Mouse (Mus musculus): Measurements from ENCODE around the gene Plekhb1. TPM values are rescaled to one million over a fixed set of nuclear protein-coding genes. Genes with fewer than 3 reads are reported as not detected.

Gene Plekhb1
- polyA plus RNA-seq, 1 experiment from 2014 or later = 0.41 TPM

DNA sequence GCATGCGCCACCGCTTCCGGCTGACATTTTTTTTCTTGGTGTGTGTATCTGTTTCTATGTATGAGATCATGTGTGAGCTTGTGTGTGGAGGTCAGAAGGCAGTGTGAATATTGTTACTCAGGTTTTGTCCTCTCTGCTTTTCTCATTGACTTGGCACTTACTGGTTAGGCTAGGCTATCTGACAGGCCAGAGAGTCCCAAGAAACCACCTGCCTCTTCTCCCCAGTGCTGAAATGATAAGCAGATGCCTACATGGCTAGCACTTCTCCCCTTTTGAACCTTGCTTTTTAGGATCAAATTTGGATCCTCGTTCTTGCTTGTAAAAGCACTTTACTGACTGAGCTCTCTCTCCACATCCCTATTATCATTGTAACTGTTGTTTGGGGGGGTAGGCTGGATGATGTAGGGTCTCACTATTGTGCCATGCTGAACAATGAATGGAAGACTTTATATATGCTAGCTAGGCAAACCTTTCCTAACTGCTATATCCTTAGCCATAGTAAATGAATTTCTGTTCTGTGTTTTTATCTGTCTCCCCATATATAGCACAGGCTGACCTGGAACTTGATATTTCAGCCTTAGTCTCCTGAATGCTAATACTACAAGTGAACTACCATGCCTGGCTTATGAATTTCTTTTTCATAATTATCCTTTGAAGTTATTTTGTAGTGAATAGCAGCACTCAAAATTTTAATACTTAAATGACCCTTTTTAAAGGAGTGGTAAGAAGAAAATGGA is 45.9 kb downstream of the Plekhb1 start:
- peak overlapping the region; percentile 72 for H3K27ac ChIP-seq
- H3K9me3 ChIP-seq (replicated peaks) = no peaks in the 10 kb centered on the region
- DNase-seq = peak; percentile 36
- H3K4me1 ChIP-seq (replicated peaks) = peaks cover 44% of the 10 kb centered on the region
- H3K4me2 ChIP-seq = peak overlapping the region; percentile 42
- peak; percentile 91 for ATAC-seq (ENCODE audit: low read depth)
- 72% methylated on average over 4 of the region's 4 CpGs for WGBS (ENCODE audit: insufficient replicate concordance)
- no peaks in the 10 kb centered on the region for H3K27me3 ChIP-seq
- peaks cover 4% of the 10 kb centered on the region; the same call in 1 of the 2 replicates for H3K36me3 ChIP-seq
- H3K9ac ChIP-seq = peak overlapping the region; percentile 42; the same call in 1 of the 2 replicates
- no peak overlapping the region for H3K4me3 ChIP-seq (replicated peaks)

DNA sequence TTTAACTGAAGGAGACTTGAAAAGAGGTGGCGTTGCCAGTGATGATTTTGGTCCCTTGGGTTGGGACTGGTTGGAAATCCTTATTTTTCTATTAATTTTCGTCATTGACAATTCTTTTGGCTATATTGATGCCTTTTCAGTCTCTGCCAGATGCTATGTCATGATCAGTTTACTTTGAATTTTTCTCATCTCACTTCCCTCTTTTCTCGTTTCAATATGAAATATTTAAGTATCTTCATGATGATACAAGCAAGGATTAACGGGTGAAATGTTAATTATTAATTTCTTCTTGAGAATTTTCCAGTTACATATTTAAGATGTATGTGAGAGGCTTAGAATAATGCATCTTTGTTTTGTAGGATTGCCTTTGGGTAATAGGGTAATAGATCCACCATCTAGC is 53.3 kb downstream of the Plekhb1 start:
- H3K27ac ChIP-seq = peak overlapping the region; percentile 98
- 0 out of 2 replicates have a peak, but pooled peaks cover 3% of the 10 kb centered on the region for H3K27me3 ChIP-seq
- H3K4me1 ChIP-seq (replicated peaks) = peaks cover 30% of the 10 kb centered on the region
- DNase-seq (no peak), ATAC-seq (ENCODE audit: low read depth) (no peak)
- WGBS (ENCODE audit: insufficient replicate concordance) = 14% methylated on average over 4 of the region's 4 CpGs
- peak overlapping the region; percentile 96 for H3K9ac ChIP-seq
- H3K4me2 ChIP-seq = peak overlapping the region; percentile 92
- H3K36me3 ChIP-seq = no peaks in the 10 kb centered on the region
- no peaks in the 10 kb centered on the region for H3K9me3 ChIP-seq (replicated peaks)
- H3K4me3 ChIP-seq (replicated peaks) = peak overlapping the region; percentile 83

DNA sequence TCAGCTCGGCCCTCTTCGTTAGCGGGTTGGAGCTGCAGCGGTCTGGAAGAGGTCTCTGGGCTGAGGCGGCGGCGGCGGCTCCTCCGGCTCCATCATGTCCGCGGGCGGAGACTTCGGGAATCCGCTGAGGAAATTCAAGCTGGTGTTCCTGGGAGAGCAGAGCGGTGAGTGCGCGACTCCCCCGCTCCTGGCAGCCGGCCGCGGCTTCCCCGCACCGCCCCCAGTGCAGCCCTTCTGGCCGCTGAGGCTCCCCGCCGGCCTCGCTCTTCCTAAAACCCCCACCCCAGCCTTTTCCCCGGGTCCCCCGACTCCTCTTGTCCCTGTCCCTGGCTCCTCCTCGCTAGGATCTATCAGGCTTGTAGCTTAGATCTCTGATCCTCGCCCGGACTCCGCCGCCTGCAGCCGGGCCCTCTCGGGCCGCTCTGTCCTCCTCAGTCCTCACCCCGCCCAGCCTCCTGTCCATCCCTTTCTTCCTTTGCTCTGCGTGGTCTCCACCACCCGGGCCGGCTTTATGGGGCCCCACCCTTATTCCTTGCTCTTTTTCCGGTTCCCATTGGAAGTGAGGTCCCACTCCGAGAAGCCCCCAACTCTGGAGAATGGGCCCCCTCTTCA is 54.0 kb downstream of the Plekhb1 start, which contains the start of gene Mrpl48:
Gene Mrpl48, minus strand, starts transcription at position 172 of the 612 bp plus-strand sequence.
- Histone ChIP-seq H3K27me3 (0 out of 2 replicates have a peak, but pooled peaks cover 7% of the 10 kb centered on the region), H3K9ac (peak within 1 kb of the TSS; percentile 96), H3K36me3 (no peaks in the 10 kb centered on the region), H3K4me2 (peak within 1 kb of the TSS; percentile 92), H3K4me1 (replicated peaks) (peaks cover 28% of the 10 kb centered on the region), H3K4me3 (replicated peaks) (peak within 1 kb of the TSS; percentile 83), H3K9me3 (replicated peaks) (no peaks in the 10 kb centered on the region), H3K27ac (peak within 1 kb of the TSS; percentile 98)
- WGBS (ENCODE audit: insufficient replicate concordance) = under 1% methylated on average over 43 of the region's 43 CpGs
- DNase-seq (peak; percentile 45), ATAC-seq (ENCODE audit: low read depth) (peak; percentile 21)

DNA sequence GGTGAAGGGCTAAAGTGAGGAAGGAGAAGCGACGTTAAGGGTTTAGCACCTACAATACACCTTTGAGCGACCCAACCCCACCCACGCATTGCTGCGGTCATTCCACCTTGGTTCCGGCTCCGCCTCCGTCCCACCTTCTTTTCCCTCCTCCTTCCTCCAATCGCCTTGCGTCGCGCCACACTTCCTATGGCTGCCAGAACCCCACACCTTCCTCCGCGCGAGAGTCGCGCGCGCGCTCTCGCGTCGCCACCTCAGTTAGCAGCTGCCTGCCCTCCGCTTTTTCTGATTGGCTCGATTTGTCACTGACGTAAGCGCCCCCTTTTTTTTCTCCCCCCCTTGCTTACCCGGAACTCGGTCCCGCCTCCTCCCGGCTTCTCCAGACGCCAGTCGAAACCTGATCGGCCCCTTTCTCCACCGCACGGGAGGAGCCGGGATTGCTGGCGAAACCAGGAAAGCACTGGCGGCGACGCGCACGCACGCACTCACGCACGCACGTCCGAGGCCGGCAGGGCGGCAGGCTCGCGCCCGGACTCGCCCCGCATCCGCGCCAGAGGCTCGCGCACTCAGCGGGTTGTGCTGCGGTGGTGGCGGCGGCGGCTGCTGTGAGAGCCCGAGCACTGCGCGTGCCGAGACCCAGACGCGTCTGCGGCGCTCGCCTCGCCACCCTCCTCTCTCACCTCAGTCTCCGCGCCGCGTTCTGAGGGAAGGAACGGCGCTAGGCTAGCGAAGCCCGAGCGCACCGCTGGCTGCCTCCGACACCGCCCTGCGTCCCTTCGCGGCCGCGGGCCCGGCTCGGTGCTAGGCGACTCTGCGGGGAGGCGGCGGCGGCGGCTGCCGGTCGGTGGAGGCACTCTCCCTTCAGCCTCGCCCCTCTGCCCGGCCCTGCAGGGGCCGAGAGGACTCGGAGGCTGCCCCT is 54.7 kb downstream of the Plekhb1 start, which contains the start of gene Rab6a:
Gene Rab6a, plus strand, starts transcription at position 197 of the 916 bp plus-strand sequence.
- Histone ChIP-seq H3K4me1 (replicated peaks) (peaks cover 28% of the 10 kb centered on the region), H3K4me2 (peak within 1 kb of the TSS; percentile 92), H3K9ac (peak within 1 kb of the TSS; percentile 96), H3K9me3 (replicated peaks) (no peaks in the 10 kb centered on the region), H3K36me3 (no peaks in the 10 kb centered on the region), H3K27me3 (0 out of 2 replicates have a peak, but pooled peaks cover 7% of the 10 kb centered on the region), H3K4me3 (replicated peaks) (peak within 1 kb of the TSS; percentile 83), H3K27ac (peak within 1 kb of the TSS; percentile 98)
- peak; percentile 96 for DNase-seq
- under 1% methylated on average over 103 of the region's 105 CpGs for WGBS (ENCODE audit: insufficient replicate concordance)
- ATAC-seq (ENCODE audit: low read depth) = peak; percentile 93

DNA sequence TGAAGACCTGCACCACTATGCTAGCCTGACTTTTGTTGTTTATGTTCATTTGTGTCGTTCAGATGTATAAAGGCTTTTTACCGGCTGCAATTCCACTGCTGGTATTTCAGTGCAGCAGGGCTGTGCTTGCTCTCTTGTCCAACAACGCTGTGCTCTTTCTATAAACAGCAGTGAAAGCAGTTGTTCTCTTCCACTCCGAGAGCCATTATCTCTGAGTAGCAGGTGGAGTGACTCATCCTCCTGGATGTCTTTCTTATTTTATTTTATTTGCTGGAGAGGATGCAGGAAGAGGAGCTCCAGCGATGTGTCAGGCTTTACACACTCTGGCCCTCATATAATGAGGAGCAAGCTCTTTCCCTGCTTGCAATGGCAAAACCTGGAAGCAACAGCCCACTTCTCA is 62.0 kb downstream of the Plekhb1 start:
- H3K9ac ChIP-seq = no peak overlapping the region
- H3K4me3 ChIP-seq (replicated peaks) = no peak overlapping the region
- H3K36me3 ChIP-seq = no peaks in the 10 kb centered on the region
- H3K27me3 ChIP-seq = 0 out of 2 replicates have a peak, but pooled peaks cover 7% of the 10 kb centered on the region
- H3K27ac ChIP-seq = no peak overlapping the region
- WGBS (ENCODE audit: insufficient replicate concordance) = 40% methylated on average over 5 of the region's 5 CpGs
- H3K4me2 ChIP-seq = no peak overlapping the region
- DNase-seq (no peak), ATAC-seq (ENCODE audit: low read depth) (no peak)
- H3K9me3 ChIP-seq (replicated peaks) = no peaks in the 10 kb centered on the region
- no peaks in the 10 kb centered on the region for H3K4me1 ChIP-seq (replicated peaks)

DNA sequence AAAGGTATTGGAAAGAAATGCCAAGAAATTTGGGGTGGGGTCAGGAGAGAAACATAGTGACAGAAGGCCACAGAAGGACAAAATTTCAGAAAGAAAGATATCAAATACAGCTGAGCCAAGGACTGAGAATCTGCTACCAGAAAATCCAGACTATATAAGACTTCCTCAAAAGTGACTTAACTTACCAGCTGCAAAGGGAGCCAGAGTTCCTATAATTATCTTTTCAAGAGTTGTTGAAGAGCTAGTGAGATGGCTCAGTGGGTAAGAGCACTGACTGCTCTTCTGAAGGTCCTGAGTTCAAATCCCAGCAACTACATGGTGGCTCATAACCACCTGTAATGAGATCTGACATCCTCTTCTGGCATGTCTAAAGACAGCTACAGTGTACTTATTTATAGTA is 68.9 kb downstream of the Plekhb1 start:
- Histone ChIP-seq H3K4me1 (replicated peaks) (peaks cover 11% of the 10 kb centered on the region), H3K4me3 (replicated peaks) (no peak overlapping the region), H3K9ac (no peak overlapping the region), H3K4me2 (no peak overlapping the region), H3K9me3 (replicated peaks) (no peaks in the 10 kb centered on the region), H3K27me3 (no peaks in the 10 kb centered on the region), H3K36me3 (no peaks in the 10 kb centered on the region), H3K27ac (no peak overlapping the region)
- ATAC-seq (ENCODE audit: low read depth) (no peak), DNase-seq (no peak)

Other genes starting within 250 kb of the Plekhb1 start
- gene Ucp3, start 189.4 kb downstream of the Plekhb1 start, polyA plus RNA-seq (2015; fragmentation: Nextera tagmentation; extraction: Ambion mirVana) = not detected in 2 replicates
- gene Ucp2, start 169.1 kb downstream of the Plekhb1 start, polyA plus RNA-seq (2015; fragmentation: Nextera tagmentation; extraction: Ambion mirVana) = 673 and 808 TPM in 2 replicates
- 2.5 TPM in 2 replicates for gene Dnajb13, start 147.5 kb downstream of the Plekhb1 start, polyA plus RNA-seq (2015; fragmentation: Nextera tagmentation; extraction: Ambion mirVana)
- 14.0 and 14.3 TPM in 2 replicates for gene Coa4, start 125.3 kb downstream of the Plekhb1 start, polyA plus RNA-seq (2015; fragmentation: Nextera tagmentation; extraction: Ambion mirVana)
- gene Rab6a, start 55.0 kb downstream of the Plekhb1 start, polyA plus RNA-seq (2015; fragmentation: Nextera tagmentation; extraction: Ambion mirVana) = 40.2 and 46.7 TPM in 2 replicates
- gene Mrpl48, start 54.1 kb downstream of the Plekhb1 start, polyA plus RNA-seq (2015; fragmentation: Nextera tagmentation; extraction: Ambion mirVana) = 57.0 and 59.8 TPM in 2 replicates
- gene Fam168a, start 44.2 kb upstream of the Plekhb1 start, polyA plus RNA-seq (2015; fragmentation: Nextera tagmentation; extraction: Ambion mirVana) = 4.5 and 5.4 TPM in 2 replicates
- 15.3 and 16.7 TPM in 2 replicates for gene Relt, start 201.0 kb upstream of the Plekhb1 start, polyA plus RNA-seq (2015; fragmentation: Nextera tagmentation; extraction: Ambion mirVana)

Data from liver, embryonic 13.5 days (tissue).